Mouse (Mus musculus) embryonic fibroblast, embryonic 13.5 days (primary cell): ENCODE measurements around the gene Galnt2.

Experiments used
- CTCF ChIP-seq: IDR thresholded peaks from 2 replicates; pipeline ENCODE4 v1.5.1; 2011; ENCODE audit warnings: mild to moderate bottlenecking, control low read depth, low read length, moderate library complexity, borderline replicate concordance; ENCODE audit not compliant: insufficient read depth
- POLR2A ChIP-seq: IDR thresholded peaks from 2 replicates; pipeline ENCODE4 v1.6.1; 2011; ENCODE audit warnings: low read depth, mild to moderate bottlenecking, control low read depth, low read length, moderate library complexity

- TF ChIP-seq CTCF (no peak), POLR2A (no peak)
These were observed 47.9 kb downstream of the Galnt2 start for GRCm38 (mm10) chr8:124278956-124279689.
